In the genomic region with DNA sequence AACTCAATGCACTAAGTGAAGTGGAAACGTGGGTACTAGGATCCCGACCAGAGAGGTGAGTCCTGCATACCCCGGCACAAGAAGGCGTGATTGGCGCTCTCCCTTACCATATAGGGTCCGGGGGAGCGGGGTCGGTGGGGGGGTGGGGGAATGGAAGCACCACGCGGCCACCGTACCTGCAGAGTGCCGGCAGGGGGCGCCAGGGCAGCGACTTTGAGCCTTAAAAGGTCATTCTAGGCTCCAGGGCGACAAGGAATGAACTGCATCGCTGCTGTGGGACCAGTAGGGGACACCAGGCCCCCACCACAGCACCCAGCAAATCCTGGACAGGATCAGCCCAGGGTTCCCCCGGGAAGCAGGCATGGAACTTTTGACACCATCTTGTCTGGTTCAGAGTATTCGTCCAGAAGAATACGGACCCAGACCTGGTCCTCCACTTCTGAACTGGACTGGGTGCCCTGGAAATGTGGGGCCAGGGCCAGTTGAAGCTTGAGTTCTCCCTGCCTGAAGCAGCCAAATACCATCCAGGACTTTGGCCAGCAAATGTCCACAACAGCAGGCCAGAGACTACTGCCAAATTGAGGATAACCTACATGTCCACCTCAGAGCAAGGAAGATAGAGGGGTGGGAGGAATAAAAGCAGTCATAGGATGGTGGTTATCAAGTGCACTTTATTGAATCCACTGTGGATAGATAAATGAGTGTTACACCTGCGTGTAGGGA, we compare ENCODE assay signal across 8 mouse cellular contexts. TPM values are rescaled to one million over a fixed set of nuclear protein-coding genes. Genes with fewer than 3 reads are reported as not detected.
DNase-seq lines count a peak whose midpoint lies in the region; ATAC-seq and TF ChIP-seq lines count a peak whose summit lies in the region.

No protein-coding gene starts in this region.

- POLR2A ChIA-PET in Patski (lab: Charles Lee), result interaction anchor here (0.6 to 1.1 kb wide), 4 partner anchors 8 to 52 kb away, joined by 3 to 6 read pairs (median 4); a partner anchor contains a TSS

- in situ Hi-C loops in Patski (cut with MboI; ENCODE audit: low pct_unique_long_range_greater_than_20kb), result no loop called here

- no peak overlapping the region for H3K27ac ChIP-seq in hindbrain, embryonic 13.5 days
- peak overlapping the region; percentile 92 for H3K27ac ChIP-seq in macrophage

- H3K4me3 ChIP-seq in hindbrain, embryonic 13.5 days, result no peak overlapping the region
- H3K4me3 ChIP-seq in macrophage (ENCODE audit: inconsistent target), result peak overlapping the region; percentile 84

- no peaks in the 10 kb centered on the region for H3K9me3 ChIP-seq in hindbrain, embryonic 13.5 days

- no peaks in the 10 kb centered on the region for H3K27me3 ChIP-seq in Patski
- 0 out of 2 replicates have a peak, but pooled peaks cover 4% of the 10 kb centered on the region for H3K27me3 ChIP-seq in hindbrain, embryonic 13.5 days

- peaks cover 15% of the 10 kb centered on the region for H3K4me1 ChIP-seq in hindbrain, embryonic 13.5 days (replicated peaks)

- peak; percentile 64 for ATAC-seq in Patski
- ATAC-seq in hindbrain, embryonic 13.5 days (ENCODE audit: low FRiP score), result no peak

- peak overlapping the region; percentile 25; the same call in 1 of the 2 replicates for H3K4me2 ChIP-seq in hindbrain, embryonic 13.5 days

- H3K36me3 ChIP-seq in hindbrain, embryonic 13.5 days, result no peaks in the 10 kb centered on the region
- no peaks in the 10 kb centered on the region for H3K36me3 ChIP-seq in macrophage (ENCODE audit: inconsistent target)

- H3K9ac ChIP-seq in hindbrain, embryonic 13.5 days, result no peak overlapping the region

- peak; percentile 33 for DNase-seq in Patski (ENCODE audit: low read depth, low spot score)
- DNase-seq in cerebellum, adult 9-10 months, result peak; percentile 50
- DNase-seq in frontal cortex, postnatal 25 days (ENCODE audit: low spot score in 2 of 2), result peak; percentile 20 to 51
- DNase-seq in left cerebral cortex, adult 18-20 months (ENCODE audit: low spot score in 2 of 2), result peak; percentile 19 to 42
- peak; percentile 31 to 35 for DNase-seq in right cerebral cortex, adult 2 months (ENCODE audit: low spot score in 2 of 2)
- DNase-seq in urinary bladder, postnatal 10 days (ENCODE audit: low spot score), result peak; percentile 54

- TF ChIP-seq CTCF in Patski (IDR thresholded peaks at IDR 0.05), result peak; percentile 99

- 8% methylated on average over 20 of the region's 20 CpGs for WGBS in hindbrain, embryonic 13.5 days
- 5% methylated on average over 16 of the region's 20 CpGs for WGBS in macrophage (ENCODE audit: missing documents)

- CTCF ChIA-PET in Patski (lab: Charles Lee), result interaction anchor here (0.7 to 3.2 kb wide), 18 partner anchors 19 to 167 kb away, joined by 3 to 41 read pairs (median 4); a partner anchor contains a TSS

- H3K79me2 ChIP-seq in macrophage (ENCODE audit: inconsistent target), result peaks cover 29% of the 10 kb centered on the region

RNA-seq across cellular contexts. Expression of a gene that starts 1.5 kb away (rescaled TPM):
- polyA plus RNA-seq in Patski (2021), result 8.6 TPM
- polyA plus RNA-seq in hindbrain, embryonic 13.5 days (2015; fragmentation: Nextera tagmentation; extraction: Ambion mirVana), result 29.0 and 29.1 TPM in 2 replicates
- 10 to 100 TPM; 12.9 to 13.6 TPM for total RNA-seq in left cerebral cortex, adult 18-20 months (2021)
- total RNA-seq in macrophage (2018; cell fraction: chromatin; rRNA removed), result 100 to 1,000 TPM in 1 of 26 experiments, 10 to 100 TPM in 24, 1 to 10 TPM in 1; 9.6 to 127 (median 52.2) TPM
- total RNA-seq in macrophage (2018; cell fraction: cytosol; rRNA removed), result 1,000 to 10,000 TPM in 24 of 26 experiments, 100 to 1,000 TPM in 2; 864 to 4,013 (median 2,083) TPM
- total RNA-seq in macrophage (2018; cell fraction: nucleus; rRNA removed), result 1,000 to 10,000 TPM in 1 of 26 experiments, 100 to 1,000 TPM in 24, 10 to 100 TPM in 1; 97.6 to 1,118 (median 541) TPM
- 596 to 2,531 TPM (median 1,114 TPM) in 3 replicates for polyA plus RNA-seq in macrophage (2018)

RNA-seq across cellular contexts. Expression of a gene that starts 8.6 kb away (rescaled TPM):
- polyA plus RNA-seq in Patski (2021) (0.21 TPM), macrophage (2018) (4.1 to 21.4 TPM (median 7.4 TPM) in 3 replicates)
- 0.53 TPM in 2 replicates for polyA plus RNA-seq in hindbrain, embryonic 13.5 days (2015; fragmentation: Nextera tagmentation; extraction: Ambion mirVana)
- total RNA-seq in left cerebral cortex, adult 18-20 months (2021), result under 1 TPM in 1 of 2 experiments, not detected in 1; 0.61 TPM
- total RNA-seq in macrophage (2018; cell fraction: chromatin; rRNA removed), result 1 to 10 TPM in 6 of 26 experiments, not detected in 20; 1.2 to 2.9 (median 1.8) TPM
- 10 to 100 TPM in 10 of 26 experiments, 1 to 10 TPM in 16; 4.2 to 19.2 (median 9.2) TPM for total RNA-seq in macrophage (2018; cell fraction: cytosol; rRNA removed)
- total RNA-seq in macrophage (2018; cell fraction: nucleus; rRNA removed), result 10 to 100 TPM in 6 of 26 experiments, 1 to 10 TPM in 18, not detected in 2; 1.1 to 15.3 (median 3.5) TPM

RNA-seq across cellular contexts. Expression of a gene that starts 19.8 kb away (rescaled TPM):
- not detected for polyA plus RNA-seq in Patski (2021)
- polyA plus RNA-seq in hindbrain, embryonic 13.5 days (2015; fragmentation: Nextera tagmentation; extraction: Ambion mirVana), result not detected in 2 replicates
- total RNA-seq in left cerebral cortex, adult 18-20 months (2021), result not detected
- total RNA-seq in macrophage (2018; cell fraction: chromatin; rRNA removed), result not detected
- total RNA-seq in macrophage (2018; cell fraction: cytosol; rRNA removed), result not detected
- total RNA-seq in macrophage (2018; cell fraction: nucleus; rRNA removed), result not detected
- not detected in 3 replicates for polyA plus RNA-seq in macrophage (2018)

RNA-seq across cellular contexts. Expression of a gene that starts 42.1 kb away (rescaled TPM):
- polyA plus RNA-seq in Patski (2021) (0.22 TPM), macrophage (2018) (4.7 to 18.2 TPM (median 4.8 TPM) in 3 replicates)
- polyA plus RNA-seq in hindbrain, embryonic 13.5 days (2015; fragmentation: Nextera tagmentation; extraction: Ambion mirVana), result 13.4 and 13.6 TPM in 2 replicates
- 1 to 10 TPM; 2.0 to 3.4 TPM for total RNA-seq in left cerebral cortex, adult 18-20 months (2021)
- total RNA-seq in macrophage (2018; cell fraction: chromatin; rRNA removed), result 100 to 1,000 TPM in 1 of 26 experiments, 10 to 100 TPM in 25; 10.2 to 127 (median 30.9) TPM
- 10 to 100 TPM in 5 of 26 experiments, 1 to 10 TPM in 21; 2.6 to 12.8 (median 6.1) TPM for total RNA-seq in macrophage (2018; cell fraction: cytosol; rRNA removed)
- 100 to 1,000 TPM in 7 of 26 experiments, 10 to 100 TPM in 18, 1 to 10 TPM in 1; 9.7 to 177 (median 37.1) TPM for total RNA-seq in macrophage (2018; cell fraction: nucleus; rRNA removed)

RNA-seq across cellular contexts. Expression of a gene that starts 51.8 kb away (rescaled TPM):
- polyA plus RNA-seq in Patski (2021) (2.2 TPM), macrophage (2018) (not detected in 3 replicates)
- 44.8 and 47.2 TPM in 2 replicates for polyA plus RNA-seq in hindbrain, embryonic 13.5 days (2015; fragmentation: Nextera tagmentation; extraction: Ambion mirVana)
- 10 to 100 TPM; 85.9 to 86.1 TPM for total RNA-seq in left cerebral cortex, adult 18-20 months (2021)
- not detected for total RNA-seq in macrophage (2018; cell fraction: chromatin; rRNA removed)
- not detected for total RNA-seq in macrophage (2018; cell fraction: cytosol; rRNA removed)
- 1 to 10 TPM in 1 of 26 experiments, not detected in 25; 3.1 TPM for total RNA-seq in macrophage (2018; cell fraction: nucleus; rRNA removed)

Comparison
In these comparisons a context has a peak if more than half of its experiments do, and no peak if none do; other contexts are left out.
1. RNA of a gene that starts 1.5 kb away (polyA plus RNA-seq): 596 to 2,531 TPM in macrophage; 29.0 to 29.1 TPM in hindbrain, embryonic 13.5 days and 8.6 TPM in Patski (single experiment); every median in the first group is over 10 times any median in the second.
2. Peak in every context shown above with its lines, with median percentiles within 50 percentile points of each other: DNase-seq.